Mouse (Mus musculus): ENCODE data around the gene Fev. TPM values are rescaled to one million over a fixed set of nuclear protein-coding genes. Genes with fewer than 3 reads are reported as not detected.

Gene Fev
- polyA plus RNA-seq, 1 experiment from 2014 or later, result not detected

DNA sequence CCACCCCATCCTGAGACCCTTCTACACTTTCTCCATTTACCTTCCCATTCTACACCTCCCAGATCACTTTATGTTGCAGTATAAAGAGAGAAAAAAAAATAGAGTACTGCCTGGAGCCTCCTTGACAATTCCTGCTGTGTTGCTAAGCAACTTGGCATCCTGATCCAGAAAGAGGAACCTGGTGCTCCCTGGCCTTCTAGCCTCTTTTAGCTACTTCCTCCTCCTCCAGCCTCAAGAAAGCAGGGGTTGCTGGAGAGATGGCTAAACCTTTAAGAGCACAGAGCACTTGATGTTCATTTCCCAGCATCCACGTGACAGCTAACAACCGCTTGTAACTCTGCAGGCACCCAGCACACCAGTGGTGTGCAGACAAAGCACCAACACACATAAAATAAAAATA, 13.0 kb downstream of the Fev start:
- Histone ChIP-seq H3K4me3 (ENCODE audit: low read depth, low read length) (no peak overlapping the region), H3K9ac (no peak overlapping the region), H3K27me3 (ENCODE audit: insufficient read depth, low read length) (no peaks in the 10 kb centered on the region), H3K4me2 (no peak overlapping the region), H3K36me3 (ENCODE audit: insufficient read depth) (no peaks in the 10 kb centered on the region), H3K4me1 (ENCODE audit: insufficient read depth) (no peaks in the 10 kb centered on the region), H3K27ac (ENCODE audit: low read depth) (no peak overlapping the region), H3K9me3 (ENCODE audit: low read depth, low read length) (no peaks in the 10 kb centered on the region)
- TF ChIP-seq CTCF (IDR thresholded peaks at IDR 0.05; ENCODE audit: low read depth), result no peak
- no peak for ATAC-seq (ENCODE audit: insufficient read depth)
- 61% methylated on average over 2 of the region's 2 CpGs for WGBS
- no peak for DNase-seq

DNA sequence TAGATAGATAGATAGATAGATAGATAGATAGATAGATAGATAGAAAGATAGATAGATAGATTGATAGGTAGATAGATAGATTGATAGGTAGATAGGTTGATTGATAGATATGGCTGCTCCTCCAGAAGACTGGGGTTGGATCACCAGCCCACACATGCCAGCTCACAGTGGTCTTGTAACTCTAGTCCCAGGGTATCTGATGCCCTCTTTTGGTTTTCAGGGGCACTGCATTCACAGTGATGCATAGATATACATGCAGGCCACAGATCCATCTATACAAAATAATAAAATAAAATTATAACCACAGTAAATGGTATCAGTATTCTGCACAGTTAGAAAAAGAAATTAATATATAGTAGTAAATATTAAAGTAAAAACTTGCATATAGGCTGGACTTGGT, 23.4 kb downstream of the Fev start:
- Histone ChIP-seq H3K4me2 (no peak overlapping the region), H3K27ac (ENCODE audit: low read depth) (no peak overlapping the region), H3K4me1 (ENCODE audit: insufficient read depth) (no peaks in the 10 kb centered on the region), H3K4me3 (ENCODE audit: low read depth, low read length) (no peak overlapping the region), H3K9ac (no peak overlapping the region), H3K9me3 (ENCODE audit: low read depth, low read length) (no peaks in the 10 kb centered on the region), H3K27me3 (ENCODE audit: insufficient read depth, low read length) (peaks cover 33% of the 10 kb centered on the region), H3K36me3 (ENCODE audit: insufficient read depth) (no peaks in the 10 kb centered on the region)
- DNase-seq (no peak), ATAC-seq (ENCODE audit: insufficient read depth) (no peak)
- TF ChIP-seq CTCF (IDR thresholded peaks at IDR 0.05; ENCODE audit: low read depth), result no peak

DNA sequence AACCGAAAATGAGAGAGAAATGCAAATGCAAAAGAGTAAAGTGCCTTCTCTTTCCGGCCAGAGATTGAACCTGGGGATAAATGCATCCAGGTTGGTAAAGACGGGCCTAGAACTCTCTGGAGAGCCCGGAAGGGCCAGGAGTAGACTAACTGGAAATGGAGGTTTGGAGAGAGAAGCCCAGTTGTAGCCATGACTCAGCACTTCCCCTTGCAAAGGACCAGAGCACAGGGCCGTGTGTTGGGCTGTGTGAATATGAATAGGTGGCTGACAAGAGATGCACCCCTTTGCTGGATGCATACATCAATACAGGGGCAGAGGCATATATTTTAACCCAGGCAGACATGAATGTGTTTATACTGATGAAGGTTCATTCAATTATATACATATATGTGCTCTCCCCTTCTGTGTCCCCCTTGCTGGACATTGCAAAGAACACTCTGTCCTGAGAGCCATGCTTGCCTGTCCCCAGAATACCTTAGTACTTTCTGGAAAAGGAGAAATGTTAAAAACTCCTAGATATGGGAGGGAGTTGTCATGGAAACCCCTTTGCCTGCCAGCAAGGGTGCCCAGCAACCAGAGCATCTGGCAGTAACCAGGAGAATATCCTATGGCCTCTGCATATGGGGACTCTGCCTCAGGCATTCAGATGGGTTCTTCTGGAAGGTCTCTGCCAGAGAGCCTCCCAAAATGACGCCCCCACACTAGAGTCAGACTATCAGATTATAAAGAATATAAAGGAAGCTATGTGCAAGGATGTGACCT, 25.8 kb downstream of the Fev start:
- no peak for TF ChIP-seq CTCF (IDR thresholded peaks at IDR 0.05; ENCODE audit: low read depth)
- no peak for ATAC-seq (ENCODE audit: insufficient read depth)
- Histone ChIP-seq H3K27me3 (ENCODE audit: insufficient read depth, low read length) (peaks cover 54% of the 10 kb centered on the region), H3K4me2 (no peak overlapping the region), H3K36me3 (ENCODE audit: insufficient read depth) (no peaks in the 10 kb centered on the region), H3K4me3 (ENCODE audit: low read depth, low read length) (no peak overlapping the region), H3K4me1 (ENCODE audit: insufficient read depth) (peaks cover 7% of the 10 kb centered on the region; the same call in 1 of the 2 replicates), H3K27ac (ENCODE audit: low read depth) (no peak overlapping the region), H3K9ac (no peak overlapping the region), H3K9me3 (ENCODE audit: low read depth, low read length) (no peaks in the 10 kb centered on the region)
- DNase-seq, result no peak
- WGBS, result 35% methylated on average over 6 of the region's 6 CpGs

DNA sequence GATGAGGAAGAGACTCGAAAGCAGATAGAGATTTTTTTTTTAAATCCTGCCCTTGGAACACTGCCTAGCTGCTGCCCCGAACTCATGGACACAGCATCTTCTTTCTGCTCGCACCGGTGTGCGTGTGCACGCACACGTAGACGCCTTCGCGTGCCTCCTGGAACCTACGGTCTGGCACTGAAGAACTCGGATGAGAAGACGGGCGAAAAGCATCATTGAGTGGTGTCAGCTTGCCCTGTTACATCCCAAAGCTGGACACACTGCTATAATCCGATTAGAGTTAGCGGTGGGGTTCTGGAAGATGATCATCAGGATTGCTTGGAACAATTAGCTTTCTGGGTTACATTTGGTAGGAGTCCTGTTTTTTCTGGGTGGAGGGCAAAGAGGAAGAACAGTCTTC, 26.4 kb downstream of the Fev start:
- peak overlapping the region; percentile 29 for H3K4me3 ChIP-seq (ENCODE audit: low read depth, low read length)
- 7% methylated on average over 16 of the region's 16 CpGs for WGBS
- no peaks in the 10 kb centered on the region for H3K36me3 ChIP-seq (ENCODE audit: insufficient read depth)
- H3K4me2 ChIP-seq, result peak overlapping the region; percentile 58
- peaks cover 9% of the 10 kb centered on the region; the same call in 1 of the 2 replicates for H3K4me1 ChIP-seq (ENCODE audit: insufficient read depth)
- ATAC-seq (ENCODE audit: insufficient read depth) (no peak), DNase-seq (no peak)
- no peaks in the 10 kb centered on the region for H3K9me3 ChIP-seq (ENCODE audit: low read depth, low read length)
- peaks cover 60% of the 10 kb centered on the region for H3K27me3 ChIP-seq (ENCODE audit: insufficient read depth, low read length)
- no peak for TF ChIP-seq CTCF (IDR thresholded peaks at IDR 0.05; ENCODE audit: low read depth)
- no peak overlapping the region for H3K9ac ChIP-seq
- no peak overlapping the region for H3K27ac ChIP-seq (ENCODE audit: low read depth)

DNA sequence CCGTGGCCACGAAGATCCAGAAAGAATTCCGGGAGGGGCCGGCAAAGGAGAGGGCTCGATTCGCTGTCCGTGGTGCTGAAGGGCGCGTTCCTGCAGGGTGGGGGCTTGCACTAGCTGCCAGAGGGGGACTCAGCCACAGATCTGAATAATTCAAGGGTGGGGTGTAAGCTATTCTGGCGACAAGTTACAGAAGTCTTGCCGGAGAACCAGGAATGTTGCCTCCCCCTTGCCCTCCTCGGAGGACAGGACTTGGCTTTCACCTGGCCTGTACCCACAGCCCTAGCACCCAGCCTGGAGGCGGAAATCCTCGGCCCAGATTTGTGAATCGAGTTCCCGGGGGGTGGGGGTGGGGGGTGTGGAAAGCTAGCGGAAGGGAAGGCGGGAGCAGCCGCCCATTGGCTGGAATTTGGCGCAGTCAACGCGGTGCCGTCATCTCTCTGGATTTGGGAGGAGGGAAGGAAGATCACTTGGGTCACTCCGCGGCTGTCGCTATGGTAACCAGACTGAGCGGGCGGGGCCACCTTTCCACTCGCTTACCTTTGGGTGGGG, 27.0 kb downstream of the Fev start:
- H3K9ac ChIP-seq, result no peak overlapping the region
- DNase-seq (peak; percentile 78), ATAC-seq (ENCODE audit: insufficient read depth) (0 out of 2 replicates have a peak, but pooled peaks have one; percentile 38)
- H3K27me3 ChIP-seq (ENCODE audit: insufficient read depth, low read length), result peaks cover 66% of the 10 kb centered on the region
- H3K4me1 ChIP-seq (ENCODE audit: insufficient read depth), result peaks cover 9% of the 10 kb centered on the region; the same call in 1 of the 2 replicates
- no peak overlapping the region for H3K27ac ChIP-seq (ENCODE audit: low read depth)
- TF ChIP-seq CTCF (IDR thresholded peaks at IDR 0.05; ENCODE audit: low read depth), result no peak
- under 1% methylated on average over 29 of the region's 29 CpGs for WGBS
- H3K4me3 ChIP-seq (ENCODE audit: low read depth, low read length), result peak overlapping the region; percentile 29
- no peaks in the 10 kb centered on the region for H3K36me3 ChIP-seq (ENCODE audit: insufficient read depth)
- peak overlapping the region; percentile 58 for H3K4me2 ChIP-seq
- H3K9me3 ChIP-seq (ENCODE audit: low read depth, low read length), result no peaks in the 10 kb centered on the region

DNA sequence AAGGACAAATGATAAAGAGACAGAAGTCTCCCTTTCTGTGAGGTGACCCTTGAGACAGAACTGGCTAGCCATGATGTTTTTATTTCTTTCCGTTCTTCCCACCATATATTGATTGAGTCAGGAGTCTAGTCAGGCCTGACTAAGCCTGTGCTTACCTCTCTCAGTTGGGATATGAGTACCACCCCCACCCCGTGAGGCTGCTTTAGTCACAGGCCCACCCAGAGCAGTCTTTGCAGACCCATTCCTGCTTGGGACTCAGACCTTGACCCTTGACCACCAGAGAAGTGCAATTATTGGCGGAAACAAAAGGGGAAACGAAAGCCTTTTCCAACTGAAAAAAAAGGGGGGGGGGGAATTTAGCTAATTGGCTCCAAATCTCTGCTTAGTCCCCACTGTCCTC, 27.5 kb downstream of the Fev start:
- H3K27me3 ChIP-seq (ENCODE audit: insufficient read depth, low read length), result peaks cover 70% of the 10 kb centered on the region
- no peak for ATAC-seq (ENCODE audit: insufficient read depth)
- H3K9ac ChIP-seq, result no peak overlapping the region
- H3K36me3 ChIP-seq (ENCODE audit: insufficient read depth), result no peaks in the 10 kb centered on the region
- H3K4me2 ChIP-seq, result peak overlapping the region; percentile 58
- no peaks in the 10 kb centered on the region for H3K9me3 ChIP-seq (ENCODE audit: low read depth, low read length)
- WGBS, result 8% methylated on average over 4 of the region's 4 CpGs
- peaks cover 9% of the 10 kb centered on the region; the same call in 1 of the 2 replicates for H3K4me1 ChIP-seq (ENCODE audit: insufficient read depth)
- no peak for DNase-seq
- no peak overlapping the region for H3K27ac ChIP-seq (ENCODE audit: low read depth)
- TF ChIP-seq CTCF (IDR thresholded peaks at IDR 0.05; ENCODE audit: low read depth), result no peak
- H3K4me3 ChIP-seq (ENCODE audit: low read depth, low read length), result peak overlapping the region; percentile 29; the same call in 1 of the 2 replicates

DNA sequence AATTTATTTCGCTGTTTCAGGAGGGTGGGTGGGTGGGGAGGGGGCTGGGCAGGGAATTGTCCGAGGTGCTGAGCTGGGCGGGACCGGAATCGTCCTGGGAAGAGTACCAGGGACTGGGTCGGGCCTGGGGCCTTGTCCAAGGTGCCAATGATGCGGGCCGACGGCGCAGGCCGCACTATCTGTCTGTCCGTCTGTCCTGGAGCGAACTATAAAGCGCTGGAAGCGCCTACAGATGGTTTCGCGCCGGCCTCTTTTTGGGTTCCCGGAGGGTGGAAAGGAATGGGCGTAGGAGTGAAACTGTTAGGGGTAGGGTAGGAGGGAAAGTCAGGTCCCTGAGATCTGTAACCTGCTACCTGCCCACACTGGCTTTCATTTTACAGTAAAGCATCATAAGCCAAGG, 28.0 kb downstream of the Fev start:
- Histone ChIP-seq H3K27me3 (ENCODE audit: insufficient read depth, low read length) (peaks cover 75% of the 10 kb centered on the region), H3K36me3 (ENCODE audit: insufficient read depth) (no peaks in the 10 kb centered on the region), H3K9ac (no peak overlapping the region), H3K4me3 (ENCODE audit: low read depth, low read length) (no peak overlapping the region), H3K4me2 (no peak overlapping the region), H3K4me1 (ENCODE audit: insufficient read depth) (peaks cover 9% of the 10 kb centered on the region; the same call in 1 of the 2 replicates), H3K27ac (ENCODE audit: low read depth) (no peak overlapping the region), H3K9me3 (ENCODE audit: low read depth, low read length) (no peaks in the 10 kb centered on the region)
- DNase-seq, result no peak
- ATAC-seq (ENCODE audit: insufficient read depth), result no peak
- no peak for TF ChIP-seq CTCF (IDR thresholded peaks at IDR 0.05; ENCODE audit: low read depth)
- WGBS, result 2% methylated on average over 20 of the region's 20 CpGs
